Mouse (Mus musculus) layer of hippocampus, postnatal 25 days (tissue): ENCODE data around the gene Hpse. TPM values are rescaled to one million over a fixed set of nuclear protein-coding genes. Genes with fewer than 3 reads are reported as not detected.

Experiments
- DNase-seq, 2 experiments: peaks; one replicate each; pipeline ENCODE4 v3.0.0; 2022; ENCODE audit warnings: mixed read lengths in 2 of 2, low spot score in 1 of 2; ENCODE audit errors: extremely low spot score in 1 of 2
- total RNA-seq, 2 experiments: library from RNA; stranded (reverse); gene quantifications; 2 replicates each; pipeline ENCODE4 v1.2.3; 2021

Hpse gene
- under 1 TPM; 0.49 to 0.52 TPM for total RNA-seq

- peak in 1 of 2 experiments; percentile 11 for DNase-seq
Measured at GRCm38 (mm10) chr5:100719235-100720088, at the start of gene Hpse. TSS of gene Hpse (minus strand) at chr5:100719716.

- no peak for DNase-seq
Measured at GRCm38 (mm10) chr5:100766026-100766425, 46.5 kb upstream of the Hpse start.

GRCm38 (mm10) chr5:100761736-100762135, 42.2 kb upstream of the Hpse start:
- no peak for DNase-seq

GRCm38 (mm10) chr5:100760049-100760663, 40.6 kb upstream of the Hpse start:
- no peak for DNase-seq

- DNase-seq, result no peak
Measured at GRCm38 (mm10) chr5:100758121-100758520, 38.6 kb upstream of the Hpse start.

- DNase-seq, result no peak
Measured at GRCm38 (mm10) chr5:100753407-100753806, 33.9 kb upstream of the Hpse start.

- no peak for DNase-seq
Measured at GRCm38 (mm10) chr5:100751655-100752054, 32.1 kb upstream of the Hpse start.

- DNase-seq, result no peak
Measured at GRCm38 (mm10) chr5:100750617-100751255, 31.2 kb upstream of the Hpse start.

GRCm38 (mm10) chr5:100738802-100739201, 19.3 kb upstream of the Hpse start:
- DNase-seq, result no peak

GRCm38 (mm10) chr5:100736919-100737318, 17.4 kb upstream of the Hpse start:
- no peak for DNase-seq

- no peak for DNase-seq
Measured at GRCm38 (mm10) chr5:100734535-100734934, 15.0 kb upstream of the Hpse start.

GRCm38 (mm10) chr5:100728757-100729156, 9.2 kb upstream of the Hpse start:
- DNase-seq, result no peak

GRCm38 (mm10) chr5:100726001-100726400, 6.5 kb upstream of the Hpse start:
- no peak for DNase-seq

- DNase-seq, result no peak
Measured at GRCm38 (mm10) chr5:100716762-100717161, 2.8 kb downstream of the Hpse start.

GRCm38 (mm10) chr5:100711219-100711618, 8.3 kb downstream of the Hpse start:
- DNase-seq, result no peak

- no peak for DNase-seq
Measured at GRCm38 (mm10) chr5:100710012-100710411, 9.5 kb downstream of the Hpse start.

GRCm38 (mm10) chr5:100709035-100709434, 10.5 kb downstream of the Hpse start:
- DNase-seq, result no peak

- DNase-seq, result no peak
Measured at GRCm38 (mm10) chr5:100706675-100707074, 12.8 kb downstream of the Hpse start.

GRCm38 (mm10) chr5:100704272-100704671, 15.2 kb downstream of the Hpse start:
- no peak for DNase-seq

GRCm38 (mm10) chr5:100702325-100702724, 17.2 kb downstream of the Hpse start:
- no peak for DNase-seq

GRCm38 (mm10) chr5:100700861-100701620, 18.5 kb downstream of the Hpse start:
- DNase-seq, result no peak
